Mouse (Mus musculus): ENCODE measurements around the gene Epb41l3.

- TF ChIP-seq CTCF (IDR thresholded peaks at IDR 0.05; ENCODE audit: borderline replicate concordance, insufficient read depth, low read depth, low read length) (no peak), POLR2A (IDR thresholded peaks at IDR 0.05; ENCODE audit: borderline replicate concordance, insufficient read depth, low read length) (no peak)
Observed at GRCm38 (mm10) chr17:69309872-69310271, 234.4 kb downstream of the Epb41l3 start.
